Mouse (Mus musculus): ENCODE data around the gene Proser1.
A peak's percentile ranks its signal among the peaks of the same experiment; 100 is the strongest.

The Proser1 gene

DNA sequence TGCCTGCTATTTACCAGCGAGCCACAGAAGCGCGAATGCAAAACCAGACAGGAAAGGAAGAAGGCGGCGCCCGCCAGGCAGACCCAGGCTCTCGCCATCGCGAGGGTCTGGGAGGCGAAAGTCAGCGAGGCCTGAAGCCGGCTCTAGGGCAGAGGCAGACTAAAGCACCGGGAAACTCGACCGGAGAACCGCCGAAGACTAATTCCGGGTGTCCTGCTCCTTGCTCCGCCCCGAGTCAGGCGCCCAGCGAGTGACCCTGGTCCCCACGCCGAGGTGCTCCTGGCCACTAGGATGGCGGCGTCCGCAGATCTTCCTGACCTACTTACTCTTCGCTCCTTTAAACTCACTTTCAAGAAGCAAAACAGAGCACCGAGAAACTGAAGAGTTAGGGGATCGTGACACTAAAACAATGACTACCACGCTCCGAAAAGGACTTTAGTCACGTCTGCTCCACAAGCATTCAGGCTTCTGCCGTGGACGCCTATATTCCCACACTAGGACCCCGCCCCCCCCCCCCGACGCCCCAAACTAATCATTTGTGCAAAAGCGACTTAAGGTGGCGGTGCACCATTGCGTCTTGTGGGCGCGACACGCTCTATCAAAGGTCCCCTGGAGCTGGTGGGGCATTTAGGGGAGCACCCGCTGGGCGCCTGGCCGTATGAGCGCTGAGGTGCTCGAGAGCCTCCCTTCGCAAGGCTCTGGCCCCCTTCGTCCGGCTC, at the start of gene Proser1, which contains the start of gene Nhlrc3:
Gene Proser1 (plus strand): TSS at position 621 of the 719 bp plus-strand sequence.
Gene Nhlrc3 (minus strand): TSS at position 287 of the 719 bp plus-strand sequence.
- peak; percentile 96 to 97 for DNase-seq

GRCm38 (mm10) chr3:53413959-53414358, 49.5 kb upstream of the Proser1 start:
- DNase-seq = peak; percentile 40 to 49

DNA sequence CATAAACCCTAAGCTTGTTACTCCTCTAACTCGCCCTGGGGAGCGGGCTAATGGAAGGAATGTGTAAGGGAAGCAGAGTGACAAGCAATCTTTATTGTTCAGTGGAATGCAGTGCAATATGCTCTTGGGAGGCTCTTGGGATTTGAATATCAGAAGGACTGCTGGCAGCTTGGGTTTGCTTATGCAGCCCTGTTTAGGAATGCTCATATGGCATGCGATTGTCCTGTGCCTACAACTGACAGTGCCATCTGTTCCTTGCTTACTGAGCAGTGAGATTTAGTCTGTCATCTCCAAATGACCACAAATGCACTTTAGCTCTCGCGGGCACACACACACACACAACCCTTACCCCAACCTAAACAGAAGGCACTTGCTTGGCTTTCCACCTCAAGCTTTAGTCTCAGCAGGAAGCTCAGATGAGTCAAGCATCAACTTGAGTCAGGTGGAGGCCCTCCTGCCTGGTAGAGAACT, 47.4 kb upstream of the Proser1 start:
- DNase-seq = no peak

- no peak for DNase-seq
Measured at GRCm38 (mm10) chr3:53417701-53418100, 45.8 kb upstream of the Proser1 start.

DNA sequence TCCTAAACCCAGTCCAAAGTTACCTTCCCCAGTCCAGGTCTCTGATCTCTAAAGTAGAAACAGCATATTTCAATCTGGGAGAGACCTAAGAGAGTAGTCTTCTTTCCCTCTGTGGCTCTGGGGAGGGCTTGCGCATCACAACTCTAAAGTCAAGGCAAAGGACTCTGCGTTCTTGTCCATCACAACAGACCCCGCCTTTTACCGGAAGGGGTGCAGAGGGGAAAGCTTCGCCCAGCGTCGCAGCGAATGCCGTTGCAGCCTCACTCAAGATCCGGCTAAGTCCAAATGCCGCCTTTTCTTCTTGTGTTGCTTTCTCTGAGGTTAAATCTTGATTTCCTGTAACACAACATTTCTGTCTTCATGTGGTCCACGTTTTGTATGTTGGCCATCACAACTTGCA, 41.8 kb upstream of the Proser1 start:
- no peak for DNase-seq

GRCm38 (mm10) chr3:53422691-53423090, 40.8 kb upstream of the Proser1 start:
- no peak for DNase-seq

- DNase-seq = no peak
Measured at GRCm38 (mm10) chr3:53423576-53423975, 39.9 kb upstream of the Proser1 start.

DNA sequence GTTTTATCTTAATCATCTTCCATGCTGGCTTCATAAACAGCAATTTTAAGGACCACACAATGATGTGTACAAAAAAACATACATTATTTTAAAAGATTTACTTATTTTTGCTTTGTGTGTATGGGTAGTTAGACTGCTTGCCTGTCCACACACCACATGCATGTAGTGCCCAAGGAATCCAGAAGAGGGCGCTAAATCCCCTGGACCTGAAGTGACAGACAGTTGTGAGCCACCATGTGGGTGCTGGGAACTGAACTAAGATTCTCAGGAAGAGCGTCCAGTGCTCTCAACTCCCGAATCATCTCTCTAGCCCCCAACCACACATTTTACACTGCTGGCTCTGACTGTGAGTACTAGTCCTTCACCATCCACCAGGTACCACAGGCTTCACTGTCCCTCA, 28.9 kb upstream of the Proser1 start:
- no peak for DNase-seq

DNA sequence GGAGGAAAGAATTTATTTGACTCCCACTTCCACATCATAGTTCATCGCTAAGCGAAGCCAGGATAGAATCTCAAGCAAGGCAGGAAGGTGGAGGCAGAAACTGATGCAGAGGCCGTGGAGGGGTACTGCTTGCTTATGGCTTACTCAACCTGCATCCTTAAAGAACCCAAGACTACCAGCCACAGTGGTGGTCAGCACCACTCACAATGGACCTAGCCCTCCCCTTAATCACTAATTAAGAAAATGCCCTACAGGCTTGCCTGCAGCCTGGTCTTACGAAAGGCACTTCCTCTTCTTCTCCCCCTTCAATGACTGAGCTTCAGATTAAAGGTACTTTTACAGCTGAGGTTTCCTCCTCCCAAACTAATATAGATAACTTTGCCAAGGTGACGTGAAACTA, 26.9 kb upstream of the Proser1 start:
- no peak for DNase-seq

DNA sequence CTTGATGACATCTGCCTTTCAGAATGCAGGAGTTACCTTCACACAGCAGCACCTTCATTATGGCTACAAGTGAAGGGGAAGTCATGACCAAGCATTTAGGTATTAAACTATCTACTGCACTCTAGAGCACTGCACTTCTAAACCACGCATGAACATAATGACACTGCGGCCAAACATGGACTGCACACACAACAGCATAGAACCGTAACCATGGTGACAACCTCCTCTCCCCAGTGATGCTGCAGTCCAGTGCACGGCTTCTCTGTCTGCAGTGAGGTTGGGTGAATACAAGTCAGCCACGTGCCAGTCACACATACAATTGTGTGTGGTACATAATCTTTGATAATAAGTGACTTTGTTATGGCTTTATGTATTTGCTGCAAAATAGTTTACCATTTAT, 17.9 kb upstream of the Proser1 start:
- DNase-seq = no peak

DNA sequence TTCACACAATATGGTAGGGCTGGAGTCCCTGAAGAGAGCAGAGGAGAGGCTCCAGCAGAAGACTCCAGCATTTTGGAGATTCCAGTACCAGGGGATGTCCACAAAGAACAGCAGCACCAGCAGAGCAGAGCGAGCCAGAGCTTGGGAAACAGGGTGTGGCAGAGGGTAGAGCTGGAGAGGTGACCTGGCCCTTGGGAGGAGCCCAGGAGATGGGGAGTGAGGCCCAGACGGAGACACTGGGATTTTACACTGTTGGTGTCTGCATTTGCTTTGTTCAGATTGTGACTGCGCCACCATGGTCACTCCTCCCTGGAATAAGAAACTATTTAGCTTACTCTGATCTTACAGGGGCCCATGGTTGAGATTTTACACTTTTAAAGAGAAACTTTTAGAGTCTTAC, 16.7 kb upstream of the Proser1 start:
- DNase-seq = no peak

DNA sequence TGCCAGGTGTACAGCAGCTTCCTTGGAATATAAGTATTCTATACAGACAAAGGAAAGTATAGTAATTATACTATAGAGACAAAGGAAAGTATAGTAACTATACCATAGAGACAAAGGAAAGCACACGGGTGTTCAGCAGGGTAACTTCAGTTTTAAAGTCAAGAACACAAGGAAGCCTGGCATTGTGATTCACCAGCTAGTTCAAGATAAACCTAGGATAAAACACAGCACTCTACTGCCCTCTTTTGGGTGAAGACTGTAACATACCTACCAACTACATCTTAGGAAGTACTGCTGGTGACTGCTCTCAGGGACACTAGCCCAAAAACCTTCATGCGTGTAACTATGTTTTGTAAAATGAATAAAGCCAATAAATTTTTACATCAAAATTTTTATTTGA, 15.3 kb upstream of the Proser1 start:
- DNase-seq = peak; percentile 46 to 77

- no peak for DNase-seq
Measured at GRCm38 (mm10) chr3:53450666-53451065, 12.8 kb upstream of the Proser1 start.

- DNase-seq = no peak
Measured at GRCm38 (mm10) chr3:53452351-53452750, 11.1 kb upstream of the Proser1 start.

DNA sequence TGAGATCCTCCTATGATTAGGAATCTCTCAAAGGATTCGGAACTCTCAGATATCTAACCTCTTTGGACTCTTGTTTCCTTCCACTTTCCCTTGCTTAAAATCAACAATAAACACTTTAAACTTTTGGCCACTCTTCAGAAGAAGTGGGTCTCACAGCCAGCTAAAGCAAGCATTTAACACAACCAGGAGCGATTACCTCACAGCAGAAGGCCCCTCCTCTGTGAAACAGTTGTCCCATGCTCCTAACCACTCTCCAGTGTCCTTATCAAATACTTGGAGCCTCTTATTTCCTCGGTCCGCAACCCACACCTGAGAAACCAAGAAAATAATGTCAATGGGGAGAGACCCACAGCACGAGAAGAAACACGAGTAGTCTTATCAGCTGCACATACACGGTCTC, 10.1 kb upstream of the Proser1 start:
- no peak for DNase-seq

DNA sequence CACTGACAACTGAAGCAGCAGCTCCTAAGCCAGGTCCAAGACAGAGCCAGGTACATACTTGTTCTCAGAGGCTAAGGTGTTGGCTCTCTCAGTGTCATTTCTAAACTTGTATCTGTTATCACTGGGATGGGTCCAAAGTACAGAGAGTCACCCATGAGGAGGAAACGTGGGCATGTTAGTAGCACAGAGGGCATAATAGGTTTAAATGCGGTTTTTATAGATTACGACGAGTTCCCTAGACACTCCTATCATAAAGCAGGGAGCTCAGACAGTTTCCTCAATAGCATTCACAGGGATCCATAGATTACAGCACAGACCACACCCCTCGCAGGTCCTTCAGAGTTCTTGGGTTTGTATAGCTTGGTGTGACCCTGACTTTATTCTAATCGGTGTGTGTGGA, 9.5 kb upstream of the Proser1 start:
- DNase-seq = no peak

DNA sequence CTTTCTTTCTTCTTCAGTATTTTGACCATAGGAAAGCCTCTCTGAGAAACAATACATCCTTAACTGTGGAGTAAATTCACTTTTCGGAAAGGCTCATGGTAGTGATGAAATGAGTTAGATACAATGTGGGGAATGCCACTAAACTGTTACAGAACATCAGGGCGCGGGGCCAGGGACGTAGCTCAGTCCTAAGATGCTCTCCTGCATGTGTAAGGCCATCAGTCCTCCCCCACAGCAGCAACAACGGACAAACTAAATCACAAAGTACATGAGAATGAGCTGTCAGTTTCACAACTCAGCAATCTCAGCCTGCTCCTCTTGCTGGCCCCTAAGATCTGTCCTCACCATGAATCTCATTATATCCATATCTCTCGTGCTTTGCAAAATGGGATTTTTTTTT, 8.9 kb upstream of the Proser1 start:
- DNase-seq = no peak

- DNase-seq = no peak
Measured at GRCm38 (mm10) chr3:53454984-53455383, 8.5 kb upstream of the Proser1 start.

GRCm38 (mm10) chr3:53457750-53458149, 5.7 kb upstream of the Proser1 start:
- DNase-seq = no peak

- no peak for DNase-seq
Measured at GRCm38 (mm10) chr3:53460106-53460505, 3.4 kb upstream of the Proser1 start.

GRCm38 (mm10) chr3:53462701-53463045, 793 bp upstream of the Proser1 start:
- DNase-seq = no peak

GRCm38 (mm10) chr3:53463765-53464114, 274 bp downstream of the Proser1 start:
- DNase-seq = no peak

DNA sequence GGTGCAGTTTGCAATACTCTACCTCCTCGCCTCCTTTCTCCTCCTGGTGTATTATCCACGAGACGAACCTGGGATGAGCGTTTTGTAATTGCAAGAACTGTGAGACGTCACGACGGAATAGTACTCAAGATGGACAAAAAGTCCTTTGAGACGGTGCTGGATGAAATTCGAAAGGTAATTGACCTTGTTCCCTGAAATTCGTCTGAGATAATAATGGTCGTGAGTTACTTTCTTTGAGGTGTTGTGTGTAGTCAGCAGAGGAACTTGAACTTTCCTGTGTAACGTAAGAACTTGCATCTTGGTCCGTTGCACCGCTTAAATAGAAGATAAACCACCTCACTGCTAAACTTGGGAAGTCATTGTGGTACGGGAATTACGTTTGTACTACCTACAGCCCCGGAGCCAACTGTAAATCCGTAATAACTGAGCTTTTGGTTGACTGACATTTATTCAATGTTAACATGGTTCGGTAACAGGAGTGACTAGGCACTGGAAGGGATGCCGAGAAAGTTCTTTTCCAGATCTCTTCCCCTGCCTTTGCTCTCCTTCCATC, 756 bp downstream of the Proser1 start:
- DNase-seq = no peak

- DNase-seq = no peak
Measured at GRCm38 (mm10) chr3:53465330-53465729, 1.9 kb downstream of the Proser1 start.

GRCm38 (mm10) chr3:53466481-53466880, 3.0 kb downstream of the Proser1 start:
- no peak for DNase-seq
